Mouse (Mus musculus) cerebellum, adult (tissue): ENCODE measurements around the gene BC029722.

Experiments used
- ATAC-seq: cut with Nextera tagmentation; 2 replicates; pipeline ENCODE4 v1.9.2; 2017; ENCODE audit warnings: mild to moderate bottlenecking, moderate library complexity, mixed read lengths; ENCODE audit not compliant: insufficient number of reproducible peaks, low FRiP score, low TSS enrichment

BC029722 gene

GRCm38 (mm10) chr2:155819449-155820251, 424 bp upstream of the BC029722 start:
- peak; percentile 0; the same call in 1 of the 2 replicates for ATAC-seq

DNA sequence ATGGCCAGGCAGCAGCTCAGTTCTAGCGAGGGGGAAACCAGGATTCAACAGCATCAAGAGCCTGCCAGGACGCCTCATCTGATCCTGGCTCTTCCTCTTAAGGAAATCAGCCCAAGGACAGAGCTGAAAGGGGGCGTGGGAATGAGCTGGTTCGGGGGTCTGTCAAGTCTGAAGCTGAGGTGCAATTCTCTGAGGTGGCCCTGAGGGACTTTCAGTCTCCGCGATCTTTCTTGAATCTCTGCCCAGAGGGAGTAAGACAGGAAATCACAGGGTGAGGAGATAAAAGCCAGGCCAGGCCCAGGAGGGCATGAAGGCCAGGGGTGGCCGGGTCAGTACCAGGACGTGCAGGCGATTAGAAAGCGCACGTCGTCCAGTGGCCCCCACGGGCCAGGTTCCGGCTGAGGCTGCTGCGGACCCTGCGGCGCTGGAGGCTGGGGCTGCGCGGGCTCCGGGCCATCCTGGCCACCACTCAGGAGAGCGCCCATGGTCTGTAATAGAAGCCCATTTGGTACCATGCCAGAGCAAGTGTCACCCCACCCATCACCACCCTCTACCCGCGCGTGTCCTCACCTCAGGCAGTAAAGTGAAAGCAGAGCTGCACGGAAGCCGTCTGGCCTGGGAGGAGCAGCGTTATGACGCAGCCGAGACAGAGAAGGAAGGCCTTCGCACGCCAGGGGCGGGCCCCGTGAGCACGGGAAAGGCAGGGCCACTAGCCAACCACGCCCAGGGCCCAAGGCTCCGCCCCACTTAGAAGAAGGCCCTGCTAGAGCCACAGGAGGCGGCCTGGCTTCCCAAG, 432 bp downstream of the BC029722 start:
- ATAC-seq = peak; percentile 75

DNA sequence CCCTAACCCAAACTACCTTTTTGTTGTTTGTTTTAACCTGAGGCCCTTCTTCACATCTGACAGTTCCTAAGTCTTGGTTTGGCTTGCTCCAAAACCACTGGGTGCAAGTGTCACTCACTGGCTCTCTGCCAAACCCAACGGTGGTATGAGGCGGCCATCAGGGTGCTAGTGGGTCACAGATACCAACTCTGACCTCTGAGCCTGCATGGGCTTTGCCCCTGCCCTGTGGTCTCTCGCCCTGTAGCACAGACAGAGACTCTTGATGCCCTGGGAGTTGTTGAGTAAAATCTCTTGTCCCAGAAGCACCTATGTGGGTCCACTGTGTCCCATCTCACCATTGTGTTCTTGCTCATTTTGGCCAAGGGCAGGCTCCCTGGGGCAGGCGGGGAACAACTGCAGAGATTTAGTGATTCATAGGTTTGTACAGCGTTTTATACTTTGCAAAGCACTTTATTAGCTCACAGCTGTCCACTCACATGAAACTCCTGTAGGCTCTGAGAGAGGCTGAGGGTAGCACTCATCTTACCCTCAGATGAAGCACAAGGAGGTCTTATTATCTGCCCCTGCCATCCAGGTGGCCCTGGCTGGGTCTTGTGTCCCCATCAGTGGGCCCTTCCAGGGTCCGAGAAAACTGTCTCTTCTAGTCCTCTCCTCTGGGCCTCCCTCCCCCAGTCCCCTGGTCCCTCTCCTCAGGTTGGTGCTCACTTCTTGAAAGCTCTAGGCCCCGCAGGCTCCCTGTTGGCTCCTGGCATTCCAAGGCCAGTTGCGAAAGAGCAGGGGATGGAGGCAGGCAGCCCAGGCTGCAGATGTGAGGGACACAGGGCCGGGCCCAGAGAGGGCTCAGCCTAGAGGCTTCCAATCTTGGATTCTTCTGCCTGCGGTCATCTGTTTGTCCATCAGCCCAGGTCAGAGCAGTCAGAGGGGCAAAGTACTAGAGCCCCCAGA, 1.7 kb downstream of the BC029722 start:
- no peak for ATAC-seq

GRCm38 (mm10) chr2:155816179-155816578, 3.0 kb downstream of the BC029722 start:
- ATAC-seq = peak; percentile 0; the same call in 1 of the 2 replicates

DNA sequence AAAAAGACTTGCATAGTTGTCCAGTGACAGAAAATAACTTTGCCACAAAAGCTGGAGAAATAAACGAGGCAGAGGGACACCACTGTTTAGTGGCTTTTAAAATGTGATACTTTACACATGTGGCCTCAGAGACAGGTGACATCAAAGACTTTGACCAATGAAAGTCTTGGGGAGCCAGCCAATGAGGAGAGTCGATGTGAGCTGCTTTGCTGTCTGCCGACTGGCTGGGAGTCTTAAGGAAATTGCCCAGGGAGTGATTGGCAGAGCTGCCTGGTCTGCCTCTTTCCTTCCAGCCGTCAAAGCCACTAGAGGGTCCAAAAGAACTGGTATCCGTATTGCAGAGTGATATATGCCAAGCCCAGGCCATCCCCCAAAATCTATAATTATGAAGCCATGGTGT, 4.4 kb downstream of the BC029722 start:
- no peak for ATAC-seq

GRCm38 (mm10) chr2:155812637-155813036, 6.6 kb downstream of the BC029722 start:
- ATAC-seq = no peak

GRCm38 (mm10) chr2:155811821-155812396, 7.3 kb downstream of the BC029722 start:
- ATAC-seq = peak; percentile 57

DNA sequence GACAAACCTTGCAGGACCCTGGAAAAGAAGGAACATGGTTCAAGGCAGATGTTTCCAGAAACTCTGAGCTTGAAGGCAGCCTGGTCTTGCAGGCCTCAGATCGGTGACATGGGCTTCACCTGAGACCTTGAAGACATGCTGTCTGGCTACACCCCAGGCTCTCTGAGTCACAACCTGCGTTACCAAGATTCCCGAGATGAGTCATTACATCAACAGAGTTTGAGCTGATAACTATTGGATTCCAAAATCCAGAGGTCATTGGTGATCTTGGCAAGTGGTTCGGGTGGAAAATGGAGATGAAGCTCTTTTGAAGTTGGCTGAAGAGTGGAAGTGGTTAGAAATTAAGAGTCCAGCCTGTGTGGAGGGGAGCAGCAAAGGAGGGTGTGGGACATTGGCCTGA, 9.6 kb downstream of the BC029722 start:
- ATAC-seq = no peak

- ATAC-seq = no peak
Measured at GRCm38 (mm10) chr2:155807408-155807807, 11.8 kb downstream of the BC029722 start.

DNA sequence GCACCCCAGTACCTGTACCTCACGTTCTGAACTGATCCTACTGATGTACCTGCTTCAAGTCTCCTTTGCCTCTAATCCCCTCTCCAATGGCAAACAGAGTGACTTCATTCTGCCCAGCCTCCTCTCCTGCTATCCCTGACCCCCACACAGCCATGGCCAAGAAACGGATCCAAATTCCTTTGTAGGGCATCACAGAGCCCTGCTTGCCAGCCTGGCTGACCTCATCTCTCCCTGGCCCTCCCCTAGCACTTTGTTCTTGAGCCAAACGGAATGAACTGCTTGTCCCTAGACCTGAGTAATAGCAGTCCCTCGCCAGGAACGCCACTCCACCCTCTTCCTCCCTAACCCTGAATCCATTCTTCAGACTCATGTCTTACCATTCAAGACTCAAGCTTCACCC, 12.7 kb downstream of the BC029722 start:
- peak; percentile 74 for ATAC-seq

GRCm38 (mm10) chr2:155805925-155806255, 13.3 kb downstream of the BC029722 start:
- ATAC-seq = no peak

- peak; percentile 82 for ATAC-seq
Measured at GRCm38 (mm10) chr2:155805231-155805924, 13.8 kb downstream of the BC029722 start.

DNA sequence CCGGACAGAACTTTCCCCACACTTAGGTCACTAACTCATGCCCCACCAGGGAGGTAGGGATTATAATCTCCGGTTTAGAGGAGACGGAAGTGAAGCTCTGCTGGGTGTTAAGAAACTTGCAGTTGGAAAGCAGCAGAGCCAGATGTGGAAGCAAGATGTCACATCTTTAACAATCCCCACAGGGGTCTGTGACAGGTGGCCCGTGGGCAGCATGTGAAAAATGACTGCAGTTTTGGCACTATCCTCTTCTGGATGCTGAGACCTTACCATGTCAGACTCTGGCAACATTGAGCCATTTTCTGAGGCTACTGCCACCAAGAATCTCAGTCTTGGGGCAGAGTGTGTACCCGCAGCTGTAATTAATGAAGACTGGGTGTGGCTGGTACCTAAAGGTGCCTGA, 15.2 kb downstream of the BC029722 start:
- ATAC-seq = no peak

- ATAC-seq = no peak
Measured at GRCm38 (mm10) chr2:155802761-155803160, 16.5 kb downstream of the BC029722 start.

GRCm38 (mm10) chr2:155798613-155799012, 20.6 kb downstream of the BC029722 start:
- no peak for ATAC-seq

DNA sequence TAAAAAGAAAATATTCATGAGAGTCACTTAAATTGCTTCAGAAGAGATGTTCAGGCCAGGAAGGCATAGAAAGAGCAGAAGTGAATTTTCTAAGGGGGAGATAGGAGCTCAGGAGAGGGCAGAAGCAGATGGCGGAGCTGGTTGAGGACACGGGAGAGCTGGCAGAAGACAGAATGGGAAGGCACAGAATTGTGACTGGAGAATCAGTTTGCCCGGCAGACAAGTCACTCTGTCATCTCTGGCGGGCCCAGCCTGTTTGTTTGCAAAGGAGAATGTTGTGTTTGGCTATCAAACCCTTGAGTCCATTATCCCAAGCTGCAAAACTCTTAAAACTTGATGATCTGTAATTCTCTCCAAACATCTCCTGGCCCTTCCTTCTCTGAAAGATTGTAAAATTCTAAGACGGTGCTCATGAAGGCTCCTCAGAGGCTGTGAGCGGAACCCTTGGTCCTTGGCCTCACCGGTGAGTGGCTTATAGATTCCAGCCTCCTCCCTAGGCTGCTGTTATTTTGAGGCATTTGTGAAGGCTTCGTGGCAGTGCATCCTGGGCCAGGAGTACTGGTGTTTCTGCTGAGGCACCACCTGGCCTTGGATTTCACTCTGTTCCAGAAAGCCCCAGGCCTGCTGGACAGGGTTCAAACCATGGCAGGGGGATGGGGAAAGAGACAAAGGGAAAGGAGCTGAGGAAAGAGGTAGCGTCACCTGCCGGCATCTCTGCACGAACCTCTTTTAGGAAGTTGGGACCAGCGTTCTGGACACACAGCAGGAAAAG, 24.4 kb downstream of the BC029722 start:
- peak; percentile 88 for ATAC-seq

DNA sequence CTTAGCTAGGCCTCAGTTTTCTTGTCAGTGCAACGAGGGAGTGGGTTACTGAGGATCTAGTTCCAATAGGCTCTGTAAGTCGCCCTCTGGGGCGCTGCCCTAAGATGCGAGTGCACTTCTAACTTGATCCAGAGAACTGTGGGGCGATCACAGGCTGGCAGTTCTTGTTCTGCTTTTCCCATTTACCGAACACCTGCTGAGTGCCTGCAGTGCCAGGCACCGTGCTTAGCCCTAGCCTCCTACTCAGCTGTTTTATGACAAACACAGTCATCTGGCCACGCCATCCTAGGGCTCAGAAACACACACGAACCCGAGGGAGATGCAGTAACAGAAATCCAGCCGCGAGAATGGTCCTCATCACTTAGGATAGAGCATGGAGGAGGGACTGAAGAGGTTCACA, 26.3 kb downstream of the BC029722 start:
- ATAC-seq = no peak

DNA sequence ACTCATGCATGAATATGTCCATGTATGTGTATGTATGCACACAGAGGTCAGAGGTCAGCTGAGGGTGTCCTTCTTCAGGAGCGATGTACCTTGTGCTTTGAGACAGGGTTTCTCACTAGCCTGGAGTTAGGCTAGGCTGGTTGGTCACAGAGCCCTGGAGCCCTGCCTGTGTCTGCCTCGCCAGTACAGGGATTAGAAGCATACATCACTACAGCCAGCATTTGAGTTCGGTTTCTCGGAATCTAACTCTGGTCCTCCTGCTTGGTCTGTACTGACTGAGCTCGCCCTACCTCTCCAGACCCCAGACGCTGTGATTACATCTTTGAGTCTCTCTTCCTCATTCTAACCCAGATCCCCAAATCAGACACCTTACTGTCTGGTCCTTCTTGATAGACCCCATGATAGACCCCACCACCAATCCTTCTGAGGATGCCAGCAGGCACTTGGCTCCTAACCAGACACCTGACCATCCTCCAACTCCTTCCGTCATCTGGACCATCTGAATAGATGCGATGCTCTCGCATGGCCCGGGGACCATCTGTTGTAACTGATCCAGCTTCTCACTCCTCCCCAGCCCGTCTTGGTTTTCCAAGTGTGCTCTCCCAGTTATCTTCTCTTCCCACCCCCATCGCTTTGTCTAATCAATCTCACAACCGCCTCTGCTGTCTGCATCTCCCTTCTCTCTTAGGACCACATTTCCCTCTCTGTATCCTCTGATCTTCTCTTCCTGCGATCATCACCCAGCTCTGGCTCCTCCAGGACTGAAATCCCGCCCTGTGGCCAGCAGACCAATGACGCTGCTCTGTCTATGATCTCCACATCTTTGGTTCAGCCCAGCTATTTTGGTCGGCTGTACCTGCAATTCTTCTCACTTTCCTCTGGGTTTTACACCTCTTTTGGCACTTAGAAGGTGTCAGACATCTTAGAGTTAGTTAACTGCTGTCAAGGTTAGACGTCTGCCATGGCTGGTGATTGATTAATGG, 31.0 kb downstream of the BC029722 start:
- no peak for ATAC-seq
